In genomic region chr14:74113556-74113955, GRCm38 (mm10) we compare ENCODE assay signal across 24 mouse cellular contexts.
A peak's percentile ranks its signal among the peaks of the same experiment; 100 is the strongest.
DNase-seq lines count a peak whose midpoint lies in the region; ATAC-seq lines count a peak whose summit lies in the region.
"Had no signal": no experiment of that assay in that cellular context is flagged by ENCODE, and none has a peak within 500 bp of the region (broad histone marks: within the 10 kb centered on the region; RNA-seq: fewer than 3 reads in every experiment).

No protein-coding gene starts in this region.

- no peaks in the 10 kb centered on the region for H3K27me3 ChIP-seq in forebrain, embryonic 14.5 days (replicated peaks; ENCODE audit: control insufficient read depth, insufficient read depth, low read length)
- no peaks in the 10 kb centered on the region for H3K27me3 ChIP-seq in forebrain, embryonic 10.5 days (ENCODE audit: poor library complexity, severe bottlenecking)
- no peaks in the 10 kb centered on the region for H3K27me3 ChIP-seq in heart, embryonic 14.5 days (ENCODE audit: control insufficient read depth, insufficient read depth, low read length)
- H3K27me3 ChIP-seq: embryonic facial prominence, embryonic 13.5 days; neural tube, embryonic 13.5 days had no signal

- H3K9ac ChIP-seq in forebrain, embryonic 14.5 days (ENCODE audit: low read length), result no peak overlapping the region
- H3K9ac ChIP-seq in heart, embryonic 14.5 days (ENCODE audit: low read length), result no peak overlapping the region
- H3K9ac ChIP-seq: embryonic facial prominence, embryonic 13.5 days; neural tube, embryonic 13.5 days had no signal

- intact Hi-C loops in heart, postnatal 25 days (cut with DNase I), result no loop called here
- intact Hi-C loops in left cerebral cortex, postnatal 14 days (cut with DNase I), result loop anchor here (10.0 kb wide), 1 partner anchor 91 kb away; no protein-coding TSS in a partner anchor
- intact Hi-C loops in left cerebral cortex, postnatal 10 days (cut with DNase I), result no loop called here

- H3K4me2 ChIP-seq in forebrain, embryonic 14.5 days (ENCODE audit: low read length), result no peak overlapping the region
- H3K4me2 ChIP-seq in heart, embryonic 14.5 days (ENCODE audit: low read length), result 0 out of 2 replicates have a peak overlapping the region, but pooled peaks have one; percentile 9
- H3K4me2 ChIP-seq: embryonic facial prominence, embryonic 13.5 days had no signal

- peaks cover 4% of the 10 kb centered on the region; the same call in 1 of the 2 replicates for H3K4me1 ChIP-seq in forebrain, embryonic 14.5 days (ENCODE audit: control insufficient read depth, insufficient read depth, low read length)
- H3K4me1 ChIP-seq in forebrain, embryonic 10.5 days, result no peaks in the 10 kb centered on the region
- no peaks in the 10 kb centered on the region; a peak in 1 of 4 replicates for H3K4me1 ChIP-seq in heart, embryonic 14.5 days (ENCODE audit: control insufficient read depth in 2 of 2, insufficient read depth in 2 of 2, low read length in 2 of 2)
- H3K4me1 ChIP-seq: heart, embryonic 10.5 days; limb, embryonic 10.5 days had no signal

- ATAC-seq in forebrain, embryonic 14.5 days, result peak; percentile 10; the same call in 1 of the 2 replicates
- no peak for ATAC-seq in heart, embryonic 14.5 days (ENCODE audit: insufficient number of reproducible peaks, insufficient read depth, low FRiP score, low read depth)
- no peak for ATAC-seq in cerebellum, adult (ENCODE audit: insufficient number of reproducible peaks, low FRiP score, low TSS enrichment)
- ATAC-seq: intestine, embryonic 16.5 days had no signal

- H3K36me3 ChIP-seq in forebrain, embryonic 14.5 days (ENCODE audit: control insufficient read depth, insufficient read depth, low read length), result no peaks in the 10 kb centered on the region
- no peaks in the 10 kb centered on the region for H3K36me3 ChIP-seq in forebrain, embryonic 10.5 days (replicated peaks)
- no peaks in the 10 kb centered on the region for H3K36me3 ChIP-seq in heart, embryonic 14.5 days (ENCODE audit: control insufficient read depth, insufficient read depth, low read length)
- H3K36me3 ChIP-seq: embryonic facial prominence, embryonic 13.5 days; heart, embryonic 10.5 days; limb, embryonic 10.5 days; neural tube, embryonic 13.5 days had no signal

- DNase-seq in forebrain, embryonic 14.5 days (ENCODE audit: low spot score), result no peak
- DNase-seq in forebrain, embryonic 10.5 days (ENCODE audit: extremely low spot score, low spot score), result no peak
- no peak for DNase-seq in heart, postnatal 25 days (ENCODE audit: low spot score)
- DNase-seq in left cerebral cortex, postnatal 14 days (ENCODE audit: low spot score in 2 of 2), result peak; percentile 9 to 13
- no peak for DNase-seq in left cerebral cortex, postnatal 10 days (ENCODE audit: extremely low spot score in 1 of 2, low spot score in 2 of 2)
- peak; percentile 77 for DNase-seq in brain, adult 2 months (ENCODE audit: low read depth, low spot score)
- DNase-seq: adrenal gland, postnatal 10 days; cerebellum, adult 8-10 months; cerebellum, postnatal 36 days; embryo, embryonic 11 days; heart, postnatal 10 days; kidney, adult 9 months; kidney, postnatal 14 days; lung, postnatal 4 days; thymus, postnatal 25 days had no signal

- 64% methylated on average over 3 of the region's 3 CpGs for WGBS in forebrain, embryonic 14.5 days
- WGBS in forebrain, embryonic 10.5 days, result 80% methylated on average over 3 of the region's 3 CpGs
- WGBS in heart, embryonic 14.5 days, result 59% methylated on average over 3 of the region's 3 CpGs

- no peak overlapping the region for H3K4me3 ChIP-seq in forebrain, embryonic 14.5 days (ENCODE audit: low read depth, low read length)
- H3K4me3 ChIP-seq in forebrain, embryonic 10.5 days, result no peak overlapping the region
- H3K4me3 ChIP-seq in heart, embryonic 14.5 days (ENCODE audit: control insufficient read depth in 1 of 2, insufficient read depth in 1 of 2, low read depth in 1 of 2, low read length in 2 of 2), result no peak overlapping the region
- H3K4me3 ChIP-seq: embryonic facial prominence, embryonic 13.5 days; erythroblast, embryonic 14.5 days; heart, embryonic 10.5 days; limb, embryonic 10.5 days; myocyte; neural tube, embryonic 13.5 days had no signal

- no peak overlapping the region for H3K27ac ChIP-seq in forebrain, embryonic 14.5 days (ENCODE audit: low read depth, low read length)
- no peak overlapping the region for H3K27ac ChIP-seq in forebrain, embryonic 10.5 days
- H3K27ac ChIP-seq in heart, embryonic 14.5 days (replicated peaks in 1 of 2; ENCODE audit: control insufficient read depth in 1 of 2, insufficient read depth in 1 of 2, low read depth in 2 of 2, low read length in 2 of 2), result no peak overlapping the region
- H3K27ac ChIP-seq: embryonic facial prominence, embryonic 13.5 days; heart, embryonic 10.5 days; limb, embryonic 10.5 days; neural tube, embryonic 13.5 days had no signal

- no peaks in the 10 kb centered on the region for H3K9me3 ChIP-seq in forebrain, embryonic 14.5 days (replicated peaks; ENCODE audit: control insufficient read depth, low read length)
- no peaks in the 10 kb centered on the region for H3K9me3 ChIP-seq in forebrain, embryonic 10.5 days
- no peaks in the 10 kb centered on the region for H3K9me3 ChIP-seq in heart, embryonic 14.5 days (ENCODE audit: control insufficient read depth, low read length)
- H3K9me3 ChIP-seq: embryonic facial prominence, embryonic 13.5 days; heart, embryonic 10.5 days; limb, embryonic 10.5 days; neural tube, embryonic 13.5 days had no signal

Comparison
In these comparisons a context has a peak if more than half of its experiments do, and no peak if none do; other contexts are left out.
1. DNase-seq: peak in left cerebral cortex, postnatal 14 days (2 of 2) and brain, adult 2 months (single experiment); none in forebrain, embryonic 14.5 days (single experiment), forebrain, embryonic 10.5 days (single experiment), heart, postnatal 25 days (single experiment) and left cerebral cortex, postnatal 10 days (0 of 2).